In genomic region chr7:139570788-139571187, GRCm38 (mm10) we compare ENCODE assay signal across 36 mouse cellular contexts. TPM values are rescaled to one million over a fixed set of nuclear protein-coding genes. Genes with fewer than 3 reads are reported as not detected.
"Had no signal": no experiment of that assay in that cellular context is flagged by ENCODE, and none has a peak within 500 bp of the region (broad histone marks: within the 10 kb centered on the region; RNA-seq: fewer than 3 reads in every experiment).

No protein-coding gene starts in this region.

- H3K27ac ChIP-seq: limb, embryonic 10.5 days; limb, embryonic 12.5 days; limb, embryonic 13.5 days; limb, embryonic 15.5 days; liver, embryonic 12.5 days; liver, embryonic 13.5 days; liver, embryonic 14.5 days; liver, embryonic 15.5 days; lung, embryonic 15.5 days; macrophage; midbrain, embryonic 10.5 days; midbrain, embryonic 12.5 days; midbrain, embryonic 13.5 days; midbrain, embryonic 15.5 days; neural tube, embryonic 12.5 days; neural tube, embryonic 13.5 days had no signal

- H3K4me2 ChIP-seq: limb, embryonic 12.5 days; limb, embryonic 13.5 days; limb, embryonic 15.5 days; liver, embryonic 11.5 days; liver, embryonic 12.5 days; liver, embryonic 13.5 days; liver, embryonic 15.5 days; lung, embryonic 14.5 days; lung, embryonic 15.5 days; midbrain, embryonic 11.5 days; midbrain, embryonic 12.5 days; midbrain, embryonic 13.5 days; midbrain, embryonic 15.5 days; neural tube, embryonic 12.5 days; neural tube, embryonic 13.5 days had no signal

- ATAC-seq: liver, embryonic 12.5 days; liver, postnatal 0 days; lung, postnatal 0 days; midbrain, embryonic 13.5 days; midbrain, embryonic 15.5 days; midbrain, embryonic 16.5 days had no signal

- DNase-seq: left cerebral cortex, postnatal 4 days; liver; liver, embryonic 13.5 days; liver, postnatal 0 days; lung, adult 18-20 months; lung, adult 2 months; lung, embryonic 14.5 days; lung, postnatal 10 days; lung, postnatal 14 days; lung, postnatal 36 days; lung, postnatal 4 days; midbrain, embryonic 14.5 days had no signal

- H3K4me3 ChIP-seq: limb, embryonic 10.5 days; limb, embryonic 12.5 days; limb, embryonic 13.5 days; limb, embryonic 15.5 days; liver, embryonic 12.5 days; liver, embryonic 13.5 days; liver, embryonic 15.5 days; lung, embryonic 15.5 days; megakaryocyte, embryonic 14.5 days; midbrain, embryonic 10.5 days; midbrain, embryonic 12.5 days; midbrain, embryonic 13.5 days; midbrain, embryonic 15.5 days; myocyte; neural tube, embryonic 12.5 days; neural tube, embryonic 13.5 days had no signal

- H3K4me1 ChIP-seq: limb, embryonic 10.5 days; limb, embryonic 12.5 days; limb, embryonic 13.5 days; limb, embryonic 15.5 days; liver, embryonic 13.5 days; liver, embryonic 15.5 days; lung, embryonic 15.5 days; midbrain, embryonic 10.5 days; midbrain, embryonic 12.5 days; midbrain, embryonic 13.5 days; midbrain, embryonic 15.5 days had no signal

- H3K9ac ChIP-seq: limb, embryonic 12.5 days; limb, embryonic 13.5 days; limb, embryonic 15.5 days; liver, embryonic 12.5 days; liver, embryonic 13.5 days; liver, embryonic 14.5 days; liver, embryonic 15.5 days; liver, postnatal 0 days; lung, embryonic 14.5 days; lung, embryonic 15.5 days; midbrain, embryonic 12.5 days; midbrain, embryonic 13.5 days; midbrain, embryonic 15.5 days; neural tube, embryonic 12.5 days; neural tube, embryonic 13.5 days had no signal

- H3K36me3 ChIP-seq: limb, embryonic 10.5 days; liver, embryonic 13.5 days; liver, embryonic 15.5 days; midbrain, embryonic 12.5 days; midbrain, embryonic 13.5 days; midbrain, embryonic 15.5 days; neural tube, embryonic 12.5 days; neural tube, embryonic 13.5 days had no signal

- H3K9me3 ChIP-seq: limb, embryonic 10.5 days; limb, embryonic 12.5 days; limb, embryonic 13.5 days; limb, embryonic 15.5 days; liver, embryonic 12.5 days; liver, embryonic 13.5 days; liver, embryonic 15.5 days; lung, embryonic 15.5 days; megakaryocyte, embryonic 14.5 days; midbrain, embryonic 10.5 days; midbrain, embryonic 12.5 days; midbrain, embryonic 13.5 days; midbrain, embryonic 15.5 days; neural tube, embryonic 12.5 days; neural tube, embryonic 13.5 days had no signal

- H3K27me3 ChIP-seq: limb, embryonic 12.5 days; limb, embryonic 13.5 days; limb, embryonic 15.5 days; liver, embryonic 12.5 days; liver, embryonic 13.5 days; liver, embryonic 15.5 days; lung, embryonic 15.5 days; megakaryocyte, embryonic 14.5 days had no signal

RNA-seq across cellular contexts. Expression of gene Nkx6-2, which starts 11.8 kb away (rescaled TPM):
- polyA plus RNA-seq: limb, embryonic 10.5 days; limb, embryonic 11.5 days; limb, embryonic 12.5 days; liver, adult 2 months; liver, embryonic 14.5 days; liver, embryonic 15.5 days; liver, embryonic 16.5 days; liver, postnatal 0 days; lung, embryonic 14.5 days; macrophage; myocyte had no signal
